Mouse (Mus musculus): Measurements from ENCODE around the gene Ppp1r18.
A peak's percentile ranks its signal among the peaks of the same experiment; 100 is the strongest.

The Ppp1r18 gene

GRCm38 (mm10) chr17:35836991-35837422 is 28.4 kb upstream of the Ppp1r18 start:
- DNase-seq (ENCODE audit: low read depth, low spot score), result peak; percentile 84

DNA sequence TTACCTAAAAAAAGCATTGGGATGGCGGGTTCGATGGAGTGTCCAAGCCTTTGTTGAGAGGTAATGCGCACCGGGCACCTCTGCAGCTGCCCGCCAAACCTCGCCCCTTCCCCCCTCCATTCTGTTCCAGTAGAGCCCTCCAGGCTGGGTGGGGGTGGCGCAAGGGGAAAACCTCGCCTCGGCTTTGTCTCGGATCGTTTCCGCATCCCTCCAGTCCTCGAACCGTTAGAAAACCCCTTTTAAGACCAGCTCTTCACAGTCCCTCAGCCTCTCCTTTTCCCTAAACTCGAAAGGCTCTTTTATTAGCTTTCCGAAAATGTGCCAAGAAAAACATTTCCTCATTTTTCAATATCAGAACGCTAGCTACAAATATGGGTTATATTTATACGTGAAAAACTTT is 27.9 kb upstream of the Ppp1r18 start:
- peak; percentile 72 for DNase-seq (ENCODE audit: low read depth, low spot score)

GRCm38 (mm10) chr17:35838122-35838544 is 27.3 kb upstream of the Ppp1r18 start, which contains the start of gene Tubb5:
Tubb5 (minus strand) TSS chr17:35838306.
- peak; percentile 99 for DNase-seq (ENCODE audit: low read depth, low spot score)

- DNase-seq (ENCODE audit: low read depth, low spot score), result no peak
These were observed 26.8 kb upstream of the Ppp1r18 start for GRCm38 (mm10) chr17:35838570-35838969.

DNA sequence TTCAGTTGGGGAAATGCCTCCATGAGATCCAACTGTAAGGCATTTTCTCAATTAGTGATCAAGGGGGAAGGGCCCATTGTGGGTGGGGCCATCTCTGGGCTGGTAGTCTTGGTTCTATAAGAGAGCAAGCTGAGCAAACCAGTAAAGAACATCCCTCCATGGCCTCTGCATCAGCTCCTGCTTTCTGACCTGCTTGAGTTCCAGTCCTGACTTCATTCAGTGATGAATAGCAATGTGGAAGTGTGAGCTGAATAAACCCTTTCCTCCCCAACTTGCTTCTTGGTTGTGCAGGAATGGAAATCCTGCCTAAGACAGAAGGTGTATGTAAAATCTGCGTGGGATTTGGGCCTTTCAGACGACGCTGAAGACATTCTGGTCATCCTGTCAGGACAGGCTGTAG is 26.4 kb upstream of the Ppp1r18 start:
- DNase-seq (ENCODE audit: low read depth, low spot score), result peak; percentile 53

GRCm38 (mm10) chr17:35840561-35840960 is 24.8 kb upstream of the Ppp1r18 start:
- DNase-seq (ENCODE audit: low read depth, low spot score), result peak; percentile 25

DNA sequence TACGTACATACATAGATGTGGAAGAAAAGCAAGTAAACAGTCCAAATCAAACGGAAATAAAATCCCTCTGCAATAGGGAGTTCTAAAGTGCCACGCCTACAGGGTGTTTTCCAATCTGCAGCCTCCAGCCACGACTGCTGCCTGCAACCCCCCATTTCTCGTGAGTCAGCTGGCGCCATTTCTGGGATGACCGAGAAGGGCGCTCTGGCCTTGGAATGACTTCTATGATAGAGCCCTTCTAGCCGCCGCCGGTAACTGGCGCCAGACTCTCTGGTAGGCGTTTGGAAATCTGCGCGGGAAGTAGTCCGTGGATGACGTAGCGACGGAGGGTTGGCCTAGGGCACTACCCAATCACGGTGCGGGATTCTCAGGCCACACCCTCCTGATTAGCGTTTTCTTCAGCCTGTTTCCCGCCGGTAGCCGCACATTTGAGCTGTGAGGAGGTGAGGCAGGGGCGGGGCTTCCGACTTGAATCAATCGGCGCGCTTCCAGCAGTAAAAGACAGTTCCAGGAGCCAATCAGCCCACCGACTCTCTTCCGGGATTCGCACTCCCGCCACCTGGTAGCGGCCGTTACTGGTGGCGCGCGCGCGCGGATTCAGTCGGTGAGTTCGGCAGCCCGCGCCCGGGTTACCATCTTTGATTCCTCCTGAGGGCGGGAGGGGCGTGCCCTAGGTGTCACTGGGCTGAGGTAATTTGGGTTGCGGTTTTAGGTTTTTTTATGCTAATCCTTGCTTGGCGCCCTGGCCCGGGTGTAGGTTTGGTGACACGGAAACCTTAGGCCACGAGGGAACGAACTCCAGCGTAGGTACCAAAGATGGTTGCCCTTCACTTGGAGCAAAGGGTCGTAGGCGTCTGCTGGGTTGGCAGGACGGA is 24.1 kb upstream of the Ppp1r18 start, which contains the start of gene Mdc1:
Gene Mdc1, plus strand, starts transcription at position 440 of the 875 bp plus-strand sequence.
- DNase-seq (ENCODE audit: low read depth, low spot score), result peak; percentile 100

GRCm38 (mm10) chr17:35842006-35842405 is 23.4 kb upstream of the Ppp1r18 start:
- DNase-seq (ENCODE audit: low read depth, low spot score), result no peak

- peak; percentile 55 for DNase-seq (ENCODE audit: low read depth, low spot score)
These were observed 21.9 kb upstream of the Ppp1r18 start for GRCm38 (mm10) chr17:35843514-35843913.

GRCm38 (mm10) chr17:35848112-35848511 is 17.3 kb upstream of the Ppp1r18 start:
- DNase-seq (ENCODE audit: low read depth, low spot score), result peak; percentile 54

DNA sequence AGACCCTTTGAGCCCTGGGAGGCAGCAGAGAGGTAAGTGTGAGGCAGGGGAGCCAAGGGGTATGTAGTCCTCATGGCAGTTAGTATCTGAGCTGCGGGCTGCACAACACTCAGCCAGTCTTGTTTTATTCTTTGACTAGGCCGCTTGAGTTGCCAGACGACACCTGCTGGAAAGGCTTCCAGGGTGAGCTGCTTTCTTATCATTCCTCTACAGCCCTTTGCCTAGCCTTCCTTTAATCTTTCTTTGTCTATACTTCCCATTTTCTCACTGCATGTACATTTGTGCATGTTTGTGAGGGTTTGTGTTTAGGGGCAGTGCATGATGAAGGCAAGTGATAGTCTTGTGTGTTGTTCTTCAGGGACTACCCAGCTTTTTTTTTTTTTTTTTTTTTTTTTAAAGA is 14.4 kb upstream of the Ppp1r18 start:
- DNase-seq (ENCODE audit: low read depth, low spot score), result no peak

GRCm38 (mm10) chr17:35859371-35859770 is 6.0 kb upstream of the Ppp1r18 start:
- no peak for DNase-seq (ENCODE audit: low read depth, low spot score)

GRCm38 (mm10) chr17:35859835-35860234 is 5.6 kb upstream of the Ppp1r18 start:
- no peak for DNase-seq (ENCODE audit: low read depth, low spot score)

DNA sequence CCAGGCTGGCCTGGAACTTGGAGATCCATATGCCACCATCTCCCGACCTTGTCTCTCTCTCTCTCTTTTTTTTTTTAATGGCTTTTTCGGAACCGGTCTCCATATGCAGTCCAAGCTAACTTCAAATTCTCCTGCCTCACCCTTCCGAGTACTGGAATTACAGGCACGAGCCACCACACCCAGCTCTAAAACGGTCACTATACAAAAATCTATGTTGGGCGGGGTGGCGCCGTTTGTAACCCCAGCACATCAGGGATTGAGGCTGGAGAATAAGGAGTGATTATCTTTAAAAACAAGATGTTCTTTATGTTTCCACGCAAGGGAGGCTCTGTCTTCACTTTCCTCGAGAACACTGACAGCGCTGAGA is 4.6 kb upstream of the Ppp1r18 start:
- DNase-seq (ENCODE audit: low read depth, low spot score), result no peak

DNA sequence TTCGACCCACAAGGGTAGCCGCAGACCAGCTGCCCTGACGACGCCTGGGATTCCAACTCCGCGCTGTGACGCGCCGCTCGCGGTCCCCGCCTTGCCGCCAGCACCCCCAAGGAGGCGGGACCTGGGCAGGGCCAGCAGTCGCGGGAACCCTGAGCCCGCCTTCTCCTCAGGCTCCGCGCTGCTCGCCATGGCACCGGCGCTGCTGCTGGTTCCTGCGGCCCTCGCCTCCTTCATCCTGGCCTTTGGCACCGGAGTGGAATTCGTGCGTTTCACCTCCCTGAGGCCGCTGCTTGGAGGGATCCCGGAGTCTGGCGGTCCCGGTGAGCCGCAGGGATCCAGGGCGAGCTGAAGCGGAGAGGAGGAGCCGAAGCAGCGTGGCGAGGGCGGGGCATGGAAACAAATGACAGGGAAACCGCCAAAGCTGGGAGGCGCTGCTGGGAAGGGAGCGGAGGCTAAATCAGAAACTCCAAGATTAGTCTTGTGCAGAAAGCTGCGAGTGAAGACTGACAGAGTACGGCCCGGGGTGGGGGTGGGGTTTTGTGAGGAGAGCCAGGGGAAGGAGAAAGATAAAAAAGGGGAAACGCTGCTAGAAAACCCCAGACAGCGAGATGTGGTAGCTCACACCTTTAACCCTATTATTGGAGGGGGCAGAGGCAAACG is 4.1 kb upstream of the Ppp1r18 start, which contains the start of gene Nrm:
Gene Nrm, plus strand, starts transcription at position 121 of the 660 bp plus-strand sequence.
- peak; percentile 95 for DNase-seq (ENCODE audit: low read depth, low spot score)

DNA sequence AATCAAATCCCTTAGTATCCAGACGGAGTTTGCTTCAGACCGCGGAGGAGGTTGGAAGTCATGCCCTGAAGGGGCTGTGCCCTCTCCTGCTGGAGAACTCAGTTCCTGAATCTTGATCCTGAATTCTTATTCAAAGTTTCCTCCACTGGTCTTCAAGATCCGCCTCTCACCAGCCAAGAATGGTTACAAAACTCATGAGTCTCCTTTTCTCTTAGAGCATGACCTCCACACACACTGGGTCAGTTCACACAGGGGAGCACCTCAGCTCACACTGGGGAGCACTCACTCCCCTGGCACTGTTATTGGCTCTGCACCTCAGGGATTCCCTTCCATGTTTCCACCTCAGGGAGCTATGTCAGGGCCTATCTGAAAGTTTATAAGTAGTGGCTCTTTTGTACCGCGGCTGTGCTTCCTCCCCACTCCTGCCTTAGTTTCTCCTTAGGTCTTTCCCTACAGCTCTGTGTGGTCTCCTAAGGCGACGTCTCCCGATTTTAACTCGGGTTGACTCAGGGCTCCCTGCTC is 500 bp upstream of the Ppp1r18 start:
- no peak for DNase-seq (ENCODE audit: low read depth, low spot score)

- peak; percentile 76 for DNase-seq (ENCODE audit: low read depth, low spot score)
These were observed 963 bp downstream of the Ppp1r18 start for GRCm38 (mm10) chr17:35866281-35866831.

DNA sequence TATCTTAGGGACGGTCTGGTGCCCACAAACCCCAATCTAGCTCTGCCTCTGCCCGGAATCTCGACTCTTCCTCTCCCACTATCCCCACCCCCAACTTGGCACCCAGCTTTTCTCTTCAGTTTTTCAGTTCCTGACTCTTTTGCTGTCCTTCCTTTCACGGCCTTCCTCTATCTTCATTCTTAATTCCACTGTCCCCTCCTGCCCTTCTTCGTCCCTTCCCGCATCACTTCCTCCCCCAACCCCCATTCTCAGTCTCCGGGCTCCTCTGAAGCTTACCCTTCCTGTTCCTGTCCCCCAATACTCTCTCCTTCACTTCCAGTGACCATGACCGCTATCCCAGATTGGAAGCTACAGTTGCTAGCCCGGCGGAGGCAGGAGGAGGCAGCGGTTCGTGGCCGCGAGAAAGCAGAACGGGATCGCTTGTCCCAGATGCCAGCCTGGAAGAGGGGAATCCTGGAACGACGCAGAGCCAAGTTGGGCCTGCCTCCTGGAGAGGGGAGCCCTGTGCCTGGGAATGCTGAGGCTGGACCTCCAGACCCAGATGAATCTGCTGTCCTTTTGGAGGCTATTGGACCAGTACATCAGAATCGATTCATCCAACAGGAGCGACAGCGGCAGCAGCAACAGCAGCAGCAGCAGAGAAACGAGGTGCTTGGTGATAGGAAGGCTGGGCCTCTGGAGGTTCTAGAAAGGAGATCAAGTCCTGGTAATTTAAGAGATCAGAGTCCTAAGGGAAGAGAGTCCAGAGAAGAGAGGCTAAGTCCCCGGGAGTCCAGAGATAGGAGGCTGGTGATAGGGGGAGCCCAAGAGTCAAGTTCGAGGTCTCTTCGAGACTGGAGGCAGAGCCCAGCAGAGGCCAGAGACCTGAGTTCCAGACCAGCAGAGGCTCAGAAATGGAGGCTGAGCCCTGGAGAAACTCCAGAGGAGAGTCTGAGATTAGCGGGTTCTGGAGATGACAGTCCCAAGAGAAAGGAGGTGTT is 1.8 kb downstream of the Ppp1r18 start:
- peak; percentile 82 for DNase-seq (ENCODE audit: low read depth, low spot score)

GRCm38 (mm10) chr17:35868165-35868820 is 2.9 kb downstream of the Ppp1r18 start:
- peak; percentile 66 for DNase-seq (ENCODE audit: low read depth, low spot score)

GRCm38 (mm10) chr17:35868961-35869345 is 3.6 kb downstream of the Ppp1r18 start:
- peak; percentile 26 for DNase-seq (ENCODE audit: low read depth, low spot score)
